Mouse (Mus musculus) thymus, adult 2 months (tissue): ENCODE results near the gene Limk1. TPM values are rescaled to one million over a fixed set of nuclear protein-coding genes. Genes with fewer than 3 reads are reported as not detected.
A peak's percentile ranks its signal among the peaks of the same experiment; 100 is the strongest.
"Not testable (repeated sequence)": the region's sequence is repeated elsewhere in the genome, so short reads cannot be mapped to it uniquely, and the experiment has no call there.

Source experiments
- DNase-seq: peaks from one replicate; pipeline ENCODE4 v3.0.0; 2021
- H3K27ac ChIP-seq: fragments of 200-500 bp; 2 replicates; pipeline ENCODE4 v1.5.1; 2012; ENCODE audit warnings: low read length, control low read depth; ENCODE audit not compliant: control insufficient read depth, insufficient read depth
- H3K27me3 ChIP-seq: fragments of 200-500 bp; 2 replicates; pipeline ENCODE4 v1.6.1; 2012; ENCODE audit warnings: mild to moderate bottlenecking, low read length, moderate library complexity, mixed read lengths; ENCODE audit not compliant: control insufficient read depth, insufficient read depth
- H3K36me3 ChIP-seq: fragments of 200-500 bp; 2 replicates; pipeline ENCODE4 v1.6.1; 2012; ENCODE audit warnings: mild to moderate bottlenecking, low read length, moderate library complexity; ENCODE audit not compliant: control insufficient read depth, insufficient read depth
- H3K4me1 ChIP-seq: fragments of 200-500 bp; replicated peaks from 2 replicates; pipeline ENCODE4 v1.6.1; 2012; ENCODE audit warnings: low read length; ENCODE audit not compliant: control insufficient read depth, insufficient read depth
- H3K4me3 ChIP-seq: fragments of 200-500 bp; 2 replicates; pipeline ENCODE4 v1.5.1; 2012; ENCODE audit warnings: mild to moderate bottlenecking, low read length, control low read depth, moderate library complexity; ENCODE audit not compliant: control insufficient read depth, insufficient read depth
- CTCF ChIP-seq: fragments of 200-500 bp; IDR thresholded peaks from 2 replicates; pipeline ENCODE4 v1.5.1; 2012; ENCODE audit warnings: mild to moderate bottlenecking, control low read depth, low read length, moderate library complexity, borderline replicate concordance; ENCODE audit not compliant: control insufficient read depth, poor library complexity, insufficient read depth; ENCODE audit errors: extremely low read depth
- POLR2A ChIP-seq: fragments of 200-500 bp; IDR thresholded peaks from 2 replicates; pipeline ENCODE4 v1.6.1; 2012; ENCODE audit warnings: mild to moderate bottlenecking, low read length, control low read depth, moderate library complexity; ENCODE audit not compliant: control insufficient read depth, poor library complexity, insufficient read depth; ENCODE audit errors: extremely low read depth
- whole genome bisulfite sequencing: fragments of 180-500 bp; shearing (Covaris S2); methylation state at CpG from one replicate; pipeline ENCODE4 v1.1.7; 2018; 5-methylcytosine and 5-hydroxymethylcytosine counted together
- polyA plus RNA-seq: library from polyadenylated mRNA; depleted of rRNA; stranded (reverse); fragments of >200 nt; gene quantifications from 2 replicates; pipeline ENCODE4 v1.2.3, GENCODE M21; 2012

Limk1 gene
- polyA plus RNA-seq, 1 experiment: 31.8 TPM

- no peak overlapping the region for H3K4me3 ChIP-seq
- WGBS: 92% methylated on average over 17 of the region's 17 CpGs
- TF ChIP-seq POLR2A: no peak
- TF ChIP-seq CTCF: no peak
- no peak overlapping the region for H3K27ac ChIP-seq
- no peaks in the 10 kb centered on the region for H3K36me3 ChIP-seq
- H3K4me1 ChIP-seq: peaks cover 13% of the 10 kb centered on the region
- no peak for DNase-seq
- H3K27me3 ChIP-seq: no peaks in the 10 kb centered on the region
Measured at GRCm38 (mm10) chr5:134671335-134672197, 16.8 kb downstream of the Limk1 start.

DNA sequence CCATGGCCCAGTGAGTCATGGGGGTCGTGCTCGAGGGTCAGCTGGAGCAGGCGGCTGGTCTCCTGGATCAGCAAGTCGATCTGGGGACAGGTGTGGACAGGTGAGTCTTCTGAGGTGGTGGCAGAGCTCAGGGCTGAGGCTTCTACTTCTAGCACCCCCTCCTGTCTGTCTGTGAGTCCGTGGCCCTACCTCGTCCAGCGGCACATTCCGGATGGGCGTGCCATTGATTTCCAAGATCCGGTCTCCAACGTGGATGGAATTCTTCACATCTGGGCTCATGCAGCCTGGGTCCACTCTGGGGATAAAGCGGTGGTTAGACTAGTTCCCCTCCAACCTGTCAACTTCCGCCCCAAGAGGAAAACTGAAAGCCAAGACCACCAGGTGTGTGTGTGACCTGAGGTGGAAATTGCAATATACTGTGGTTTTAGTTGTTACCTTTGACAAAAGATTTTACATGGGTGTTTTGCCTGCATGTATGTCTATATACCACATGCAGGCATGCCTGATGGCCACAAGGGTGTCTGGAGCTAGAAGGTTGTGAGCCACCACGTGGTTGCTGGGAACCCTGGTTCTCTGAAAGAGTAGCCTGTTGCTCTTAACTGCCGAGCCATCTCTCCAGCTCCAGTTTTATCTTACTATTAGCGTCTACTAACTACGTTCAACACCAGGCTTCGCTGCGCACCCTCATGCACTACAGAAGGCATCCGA is 19.2 kb downstream of the Limk1 start:
- Histone ChIP-seq H3K27me3 (no peaks in the 10 kb centered on the region), H3K27ac (no peak overlapping the region)
- 94% methylated on average over 20 of the region's 20 CpGs for whole genome bisulfite sequencing

GRCm38 (mm10) chr5:134668495-134668894 is 19.9 kb downstream of the Limk1 start:
- 93% methylated on average over 8 of the region's 8 CpGs for WGBS
- H3K4me3 ChIP-seq: no peak overlapping the region
- no peaks in the 10 kb centered on the region for H3K27me3 ChIP-seq
- no peak overlapping the region for H3K27ac ChIP-seq
- TF ChIP-seq POLR2A: no peak
- TF ChIP-seq CTCF: peak; percentile 32; the same call in 1 of the 2 replicates
- H3K4me1 ChIP-seq: no peaks in the 10 kb centered on the region
- no peak for DNase-seq
- H3K36me3 ChIP-seq: no peaks in the 10 kb centered on the region

More for the DNA sequence above, 19.2 kb downstream of the Limk1 start:
- no peaks in the 10 kb centered on the region for H3K36me3 ChIP-seq
- H3K4me3 ChIP-seq: no peak overlapping the region
- no peak for DNase-seq
- TF ChIP-seq CTCF: no peak
- H3K4me1 ChIP-seq: no peaks in the 10 kb centered on the region

DNA sequence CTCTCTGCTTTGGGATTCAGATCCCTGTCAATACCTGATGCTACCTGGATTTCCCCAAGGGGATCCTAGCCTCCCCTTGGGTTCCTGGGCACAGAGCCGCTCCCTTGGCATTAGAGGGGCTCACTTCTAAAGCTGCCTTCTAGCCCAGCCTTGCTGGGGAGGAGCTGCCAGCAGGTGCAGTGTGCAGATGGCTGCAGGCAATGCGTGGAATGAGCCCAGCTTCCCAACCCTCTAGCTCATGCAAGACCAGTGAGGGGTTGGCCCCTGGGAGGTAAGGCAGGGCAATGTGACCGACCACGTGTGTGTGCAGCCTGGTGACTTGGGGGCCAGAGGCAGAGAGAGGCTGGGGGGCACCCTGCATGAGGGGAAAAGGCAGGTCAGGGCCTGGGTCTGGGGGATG is 31.7 kb downstream of the Limk1 start:
- WGBS: 98% methylated on average over 4 of the region's 4 CpGs
- Histone ChIP-seq H3K36me3 (no peaks in the 10 kb centered on the region), H3K4me1 (no peaks in the 10 kb centered on the region), H3K27me3 (no peaks in the 10 kb centered on the region), H3K27ac (no peak overlapping the region), H3K4me3 (no peak overlapping the region)
- no peak for TF ChIP-seq CTCF
- no peak for TF ChIP-seq POLR2A
- no peak for DNase-seq

- no peaks in the 10 kb centered on the region for H3K4me1 ChIP-seq
- no peak for DNase-seq
- H3K4me3 ChIP-seq: no peak overlapping the region
- H3K27me3 ChIP-seq: no peaks in the 10 kb centered on the region
- H3K27ac ChIP-seq: no peak overlapping the region
- TF ChIP-seq CTCF (no peak), POLR2A (no peak)
- WGBS: 71% methylated on average over 7 of the region's 7 CpGs
- H3K36me3 ChIP-seq: no peaks in the 10 kb centered on the region
Measured at GRCm38 (mm10) chr5:134652015-134652414, 36.4 kb downstream of the Limk1 start.

DNA sequence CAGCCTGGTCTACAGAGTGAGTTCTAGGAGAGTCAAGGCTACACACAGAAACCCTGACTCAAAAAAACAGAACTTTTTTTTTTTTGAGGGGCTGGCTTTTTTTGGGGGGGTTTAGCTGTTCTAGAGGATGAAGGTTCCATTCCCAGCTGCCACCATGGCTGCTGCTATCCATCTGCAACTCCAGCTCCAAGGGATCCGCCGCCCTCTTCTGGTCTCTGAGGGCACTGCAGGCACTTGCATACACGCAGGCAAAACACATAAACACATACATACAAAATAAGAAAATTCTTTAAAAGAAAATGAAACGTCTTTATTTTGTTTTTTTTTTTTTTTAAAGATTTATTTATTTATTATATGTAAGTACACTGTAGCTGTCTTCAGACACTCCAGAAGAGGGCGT is 37.5 kb downstream of the Limk1 start:
- Histone ChIP-seq H3K4me1 (no peaks in the 10 kb centered on the region), H3K27ac (no peak overlapping the region), H3K27me3 (no peaks in the 10 kb centered on the region), H3K4me3 (no peak overlapping the region), H3K36me3 (no peaks in the 10 kb centered on the region)
- peak; percentile 66 for DNase-seq
- TF ChIP-seq POLR2A: no peak
- TF ChIP-seq CTCF: peak; percentile 47; the same call in 1 of the 2 replicates
- WGBS: 55% methylated on average over 5 of the region's 5 CpGs

DNA sequence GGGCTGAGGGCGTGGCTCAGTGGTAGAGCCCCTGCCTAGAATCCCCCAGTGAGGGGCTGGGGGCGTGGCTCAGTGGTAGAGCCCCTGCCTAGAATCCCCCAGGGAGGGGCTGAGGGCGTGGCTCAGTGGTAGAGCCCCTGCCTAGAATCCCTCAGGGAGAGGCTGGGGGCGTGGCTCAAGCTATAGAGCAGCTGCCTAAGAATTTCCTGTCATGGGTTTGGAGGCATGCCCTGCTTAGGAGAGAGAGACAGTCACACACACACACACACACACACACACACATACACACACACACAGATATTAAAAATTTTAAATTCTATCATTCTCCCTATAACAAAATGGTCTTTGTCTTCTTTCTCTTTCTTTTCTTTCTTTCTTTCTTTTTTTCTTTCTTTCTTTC is 39.4 kb downstream of the Limk1 start:
- peak; percentile 18 for DNase-seq
- 80% methylated on average over 4 of the region's 4 CpGs for WGBS
- not testable (repeated sequence) for H3K36me3 ChIP-seq, H3K27me3 ChIP-seq, H3K27ac ChIP-seq, H3K4me3 ChIP-seq, H3K4me1 ChIP-seq
